Mouse (Mus musculus): ENCODE measurements at regions not wholly inside any gene's neighbourhood (a gene's known extent, or its start where the extent isn't known, plus 50 kb on each side); places are given as distances from the start of the nearest gene placed in this dataset.

- TF ChIP-seq CTCF (IDR thresholded peaks at IDR 0.05) (no peak), POLR2A (IDR thresholded peaks at IDR 0.05; ENCODE audit: insufficient read depth, low read depth, low read length) (no peak), EP300 (IDR thresholded peaks at IDR 0.05; ENCODE audit: insufficient read depth, low read depth, low read length) (no peak)
Observed at GRCm38 (mm10) chr10:8969586-8969985, 83.7 kb upstream of the Sash1 start.

All from heart, adult 2 months (tissue).